Mouse (Mus musculus) thymus, adult 18-20 months (tissue): ENCODE results near the gene Med27.

ENCODE experiments used
- DNase-seq, 2 experiments: peaks; one replicate each; pipeline ENCODE4 v3.0.0; 2022; ENCODE audit warnings: mixed read lengths in 2 of 2

Gene Med27

DNA sequence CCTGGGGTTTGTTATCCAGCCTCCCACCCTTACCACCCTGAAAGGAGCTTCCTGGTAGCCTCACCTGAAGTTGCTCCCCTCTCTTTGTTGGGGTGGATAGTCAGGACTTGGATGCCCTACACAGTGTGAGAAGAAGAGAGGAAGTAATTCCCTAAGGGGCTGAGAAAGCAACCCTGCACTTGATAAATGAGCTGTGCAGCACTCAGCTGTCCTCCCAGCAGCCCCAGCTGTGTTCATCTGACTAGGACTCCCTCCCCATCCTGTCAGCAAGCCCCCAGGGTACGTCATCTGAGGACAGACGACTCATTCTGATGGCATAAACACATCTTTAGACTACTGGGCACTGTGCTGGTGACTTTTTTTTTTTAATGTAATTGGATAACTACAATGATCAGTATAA, 127.3 kb downstream of the Med27 start:
- no peak for DNase-seq

DNA sequence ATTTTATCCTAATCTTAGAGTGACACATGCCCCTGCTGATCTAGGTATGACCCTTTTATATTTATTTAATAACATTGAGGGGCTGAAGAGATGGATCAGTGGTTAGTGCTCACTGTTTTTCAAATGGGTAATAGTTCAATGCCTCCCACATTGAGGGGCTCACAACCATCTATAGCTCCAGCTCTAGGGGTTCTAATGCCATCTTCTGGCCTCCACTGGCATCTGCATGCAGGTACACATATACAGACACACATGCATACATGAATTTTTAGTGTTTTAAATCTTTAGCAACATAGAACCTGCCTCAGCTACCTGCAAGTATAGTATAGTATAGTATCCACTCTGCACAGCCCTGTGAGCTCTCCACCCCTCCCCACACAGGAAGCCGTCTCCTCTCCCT, 130.1 kb downstream of the Med27 start:
- no peak for DNase-seq

DNA sequence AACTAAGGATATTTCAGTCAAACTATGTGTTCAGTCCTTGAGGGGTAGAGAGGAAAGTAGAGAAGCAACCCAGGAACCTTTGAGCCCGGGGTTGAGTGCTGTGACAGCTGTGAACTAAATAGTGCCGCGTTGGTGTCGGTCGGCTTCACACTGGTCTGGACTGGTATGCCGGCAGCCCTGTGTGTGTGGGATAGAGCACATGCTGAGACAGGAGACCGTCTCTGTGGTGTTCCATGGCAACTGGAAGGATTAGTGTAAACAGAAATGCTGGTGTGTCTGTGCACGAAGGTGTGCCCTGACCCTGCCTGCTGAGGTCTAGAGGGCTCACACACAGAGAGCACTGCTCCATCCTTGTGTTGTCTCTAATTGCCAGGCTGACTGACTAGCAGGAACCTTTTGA, 135.2 kb downstream of the Med27 start:
- DNase-seq: no peak

DNA sequence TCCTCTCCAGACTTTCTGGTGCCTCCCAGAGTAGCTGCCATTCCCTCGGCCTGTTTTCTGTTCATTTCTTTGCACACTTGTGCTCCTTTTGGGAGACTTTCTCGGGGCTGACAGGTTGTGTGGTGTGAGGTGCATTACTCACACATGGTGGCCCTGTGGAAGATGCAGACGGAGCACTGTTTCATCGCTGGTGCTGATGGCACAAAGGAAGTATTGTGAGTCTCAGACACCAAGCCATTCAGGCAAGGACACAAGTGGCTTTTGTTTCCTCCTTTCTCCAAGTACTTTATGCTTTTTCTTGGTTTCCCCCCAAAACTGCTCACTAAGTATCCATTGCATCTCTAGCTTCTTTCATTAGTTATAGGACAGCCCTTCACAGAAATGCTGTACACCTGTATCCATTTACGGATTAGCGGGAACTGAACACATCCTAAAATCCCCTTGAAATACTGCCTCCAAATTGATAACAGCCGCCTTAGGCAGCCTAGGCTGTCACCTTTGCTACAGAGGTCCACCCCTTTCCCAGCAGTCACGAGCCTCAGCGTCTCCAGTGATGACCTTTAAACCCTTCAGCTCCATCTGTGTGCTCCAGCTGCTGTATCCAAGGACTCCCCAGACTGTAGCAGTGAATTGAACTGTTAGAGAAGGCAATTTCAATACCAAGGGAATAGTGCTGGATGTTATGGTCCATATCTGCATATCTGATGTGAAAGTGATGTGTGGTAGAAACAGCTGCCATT, 136.5 kb downstream of the Med27 start:
- no peak for DNase-seq

DNA sequence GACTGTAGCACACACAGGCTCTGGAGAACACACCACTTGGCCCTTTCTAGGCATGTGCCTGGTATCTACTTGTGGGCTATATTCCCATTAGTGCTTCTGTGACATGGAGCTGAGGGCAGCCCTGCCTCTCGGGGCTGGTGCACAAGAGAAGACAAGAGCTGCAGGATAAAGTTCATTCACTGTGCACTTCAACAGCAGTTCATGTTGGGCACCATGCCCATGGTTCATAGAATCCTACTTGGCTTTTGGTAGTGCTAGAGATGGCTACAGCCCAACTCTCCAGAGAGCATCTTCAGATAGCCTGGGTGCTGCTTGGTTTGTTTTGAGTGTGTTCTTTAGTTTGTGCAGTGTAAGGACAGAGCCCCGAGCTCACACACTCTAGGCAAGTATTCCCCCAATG, 138.9 kb downstream of the Med27 start:
- DNase-seq: no peak

DNA sequence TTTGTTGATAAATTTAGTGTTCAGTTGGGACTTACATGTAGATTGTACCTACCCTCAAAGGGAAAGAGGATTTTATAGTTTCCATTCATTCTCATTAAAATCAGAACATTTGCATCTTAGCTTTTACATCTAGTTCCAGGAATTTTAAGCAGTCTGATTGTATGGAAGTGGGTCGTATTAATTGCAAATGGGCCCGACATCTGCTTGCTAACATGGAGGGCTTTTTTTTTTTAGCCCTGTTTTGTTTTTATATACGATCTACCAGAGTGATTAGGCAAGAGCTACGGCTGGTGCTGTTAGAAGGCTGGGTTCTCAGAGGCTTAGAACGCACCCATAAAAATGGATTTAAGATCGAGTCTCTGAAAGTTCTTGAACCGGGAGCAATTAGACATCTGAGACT, 139.9 kb downstream of the Med27 start:
- DNase-seq: no peak

DNA sequence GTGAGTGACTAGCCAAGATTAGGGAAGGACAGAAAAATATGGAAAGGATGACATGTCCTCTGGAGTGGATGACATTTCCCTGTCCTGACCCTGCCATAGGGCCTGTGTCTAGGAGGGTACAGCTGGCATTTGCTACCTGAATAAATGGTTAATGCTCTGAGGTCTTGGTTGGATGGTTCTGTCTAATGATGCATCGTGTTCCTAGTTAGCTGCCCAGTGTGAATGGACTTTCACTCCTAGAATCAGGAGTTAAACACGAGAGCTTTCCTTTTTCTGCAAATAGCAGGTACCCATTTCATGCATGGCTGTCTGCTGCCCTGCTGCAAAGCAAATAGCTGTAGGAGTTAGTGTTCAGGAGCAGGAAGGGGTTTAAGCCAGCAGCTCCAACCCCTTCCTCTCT, 141.0 kb downstream of the Med27 start:
- no peak for DNase-seq

DNA sequence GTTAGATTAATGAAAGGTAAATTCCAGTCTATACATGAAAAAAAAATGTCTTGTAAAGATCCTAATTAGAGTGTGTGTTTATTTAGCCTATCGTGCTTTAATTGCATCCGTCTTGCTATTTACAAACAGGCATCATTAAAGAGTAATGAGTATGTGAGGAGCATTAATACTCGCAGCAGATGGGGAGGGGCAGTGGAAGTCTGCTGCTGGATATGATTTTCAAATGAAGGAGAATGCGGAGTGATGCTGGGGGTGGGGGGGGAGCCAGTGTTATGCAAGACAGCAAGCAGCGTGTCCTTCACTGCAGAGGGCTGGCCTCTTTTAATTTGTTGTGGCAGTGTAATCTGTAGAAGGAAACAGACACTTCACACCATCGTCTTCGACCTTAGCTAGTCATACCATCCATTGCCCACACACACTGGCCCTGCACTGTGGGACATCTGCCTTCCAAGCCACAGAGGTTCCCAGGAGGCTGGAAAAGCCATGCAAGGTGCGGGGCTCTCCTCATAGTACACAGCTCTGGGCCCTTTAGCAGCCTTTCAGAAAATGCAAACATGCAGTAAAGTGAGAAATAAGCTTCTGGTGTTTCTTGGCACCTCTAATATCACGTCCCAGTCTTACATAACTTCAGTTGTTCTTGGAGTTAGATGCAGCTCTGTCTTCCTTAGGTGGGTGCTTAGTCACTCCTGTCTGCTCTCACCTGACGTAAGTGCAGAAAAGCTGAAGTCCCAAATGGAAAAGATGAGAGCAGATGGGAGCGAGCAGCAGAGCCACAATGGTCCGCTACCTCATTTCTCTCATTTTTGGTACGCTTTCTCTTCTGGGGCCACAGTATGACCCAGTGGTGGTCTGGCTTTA, 142.0 kb downstream of the Med27 start:
- DNase-seq: no peak

DNA sequence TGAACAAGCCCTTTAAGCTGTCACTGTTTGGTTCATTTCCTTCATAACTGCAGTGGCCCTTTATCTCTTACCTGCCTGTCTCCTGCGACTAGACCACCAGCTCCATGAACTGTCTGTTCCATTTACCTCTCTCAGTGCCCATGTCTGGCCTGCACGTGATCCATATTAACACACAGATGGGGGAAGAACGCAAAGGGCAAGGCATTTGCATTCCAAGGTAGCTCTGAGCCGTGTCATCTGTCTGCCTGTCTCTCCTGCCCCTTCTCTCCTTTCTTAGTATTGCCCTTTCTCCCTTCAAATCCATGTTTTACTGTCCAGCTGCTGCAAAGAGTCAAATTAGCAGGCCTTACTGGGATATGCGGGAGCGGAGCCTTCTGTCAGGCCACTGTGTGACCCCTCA, 145.0 kb downstream of the Med27 start:
- DNase-seq: no peak

DNA sequence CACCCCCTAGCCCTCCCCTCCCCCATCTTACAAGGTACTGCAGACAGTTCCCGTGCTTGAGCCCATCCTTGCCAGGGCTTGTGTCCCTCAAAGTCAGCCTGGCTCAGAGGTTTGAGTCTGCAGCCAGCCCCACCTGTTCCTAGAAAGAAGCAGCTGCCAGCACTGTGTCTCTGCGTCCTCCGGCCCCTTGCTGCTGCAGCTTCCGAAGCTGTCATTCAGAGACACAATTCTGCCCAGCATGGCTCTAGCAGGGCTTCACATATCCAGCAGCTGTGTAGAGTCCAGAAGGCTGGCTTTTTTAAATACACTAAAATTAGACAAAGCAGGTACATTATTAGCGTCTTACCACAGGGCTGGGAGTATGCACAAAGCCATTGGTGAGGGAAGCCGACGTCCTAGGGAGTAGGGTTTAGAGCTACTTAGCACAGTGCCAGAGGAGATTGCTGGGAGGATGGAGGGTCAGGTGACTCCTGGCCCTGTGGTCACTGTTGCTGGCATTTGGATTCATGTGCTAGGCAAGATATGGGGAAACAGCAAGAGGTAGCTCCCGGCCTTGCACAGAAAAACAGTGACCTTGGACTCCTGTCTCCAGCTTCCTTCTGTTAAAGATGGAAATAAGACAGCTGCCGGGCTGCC, 146.9 kb downstream of the Med27 start:
- no peak for DNase-seq

DNA sequence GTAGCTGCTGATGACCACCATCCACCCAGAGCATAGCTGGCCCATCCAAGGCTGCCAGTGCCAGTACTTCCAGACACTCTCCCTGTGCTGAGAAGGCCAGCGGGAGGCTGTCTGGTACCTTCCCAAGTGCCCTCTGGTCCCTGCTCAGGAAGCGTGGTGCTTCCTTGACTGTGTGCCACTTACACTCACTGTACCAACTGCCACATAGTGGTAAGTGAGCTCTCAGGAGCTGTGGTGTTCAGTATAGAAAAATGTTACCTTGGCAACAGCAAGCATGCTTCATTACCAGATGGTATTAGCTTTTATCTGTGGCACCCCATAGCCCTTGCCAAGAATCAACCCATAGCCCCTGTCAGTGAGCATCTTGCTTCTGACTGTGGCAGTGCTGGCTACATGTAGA, 148.7 kb downstream of the Med27 start:
- DNase-seq: no peak

DNA sequence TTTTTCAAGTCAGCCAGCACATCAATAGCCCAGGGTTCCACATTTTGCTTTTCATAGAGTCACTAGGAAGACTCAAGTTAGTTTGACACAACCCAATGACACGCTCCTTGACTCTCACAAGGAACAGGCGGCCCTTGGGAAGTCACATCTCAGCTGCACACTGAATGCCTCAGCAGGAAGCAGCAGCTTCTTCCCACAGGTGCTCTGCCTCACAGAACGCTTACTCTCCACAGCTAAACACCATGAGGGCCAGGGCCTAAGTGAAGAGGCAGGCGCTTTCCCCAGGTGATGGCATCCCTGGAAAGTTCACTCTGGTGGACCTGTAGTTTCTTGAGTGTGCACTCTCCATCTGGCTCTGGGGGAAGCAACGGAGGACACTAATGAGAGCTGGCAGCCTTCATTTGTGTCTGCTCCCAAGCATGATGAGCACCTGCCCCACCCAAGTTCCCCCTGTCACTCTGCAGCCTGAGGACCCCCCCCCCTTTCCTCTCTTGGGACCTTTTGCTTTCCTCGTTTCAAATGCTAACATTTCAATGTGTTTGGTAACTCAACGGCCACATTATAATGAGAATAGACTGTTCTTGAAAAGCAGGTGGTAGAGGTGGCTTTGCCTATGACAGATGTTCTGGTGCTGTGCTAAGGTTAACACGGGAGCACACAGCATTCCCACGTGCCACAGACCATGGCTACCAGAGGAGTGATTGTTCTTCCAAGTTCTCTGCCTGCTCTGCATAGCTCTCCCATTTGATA, 154.2 kb downstream of the Med27 start:
- DNase-seq: no peak

DNA sequence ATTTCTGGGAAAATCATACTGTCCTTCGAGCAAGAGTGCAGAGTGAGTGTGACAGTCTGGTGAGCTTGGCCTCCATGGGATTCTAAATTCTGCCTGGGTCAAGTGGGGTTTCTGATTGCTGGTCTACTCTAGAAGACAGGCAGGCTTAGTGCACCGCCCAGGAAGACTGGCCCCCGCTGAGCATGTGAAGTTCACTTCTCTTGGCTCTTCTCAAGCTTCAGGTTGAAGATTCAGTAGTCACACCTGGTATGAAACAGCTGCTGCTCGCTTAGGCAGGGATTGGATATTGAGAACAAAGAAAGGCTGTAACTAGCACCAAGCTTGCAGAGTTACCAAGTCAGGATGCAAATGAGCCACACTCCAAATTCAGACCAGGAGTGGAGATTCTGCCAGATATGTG, 154.8 kb downstream of the Med27 start:
- no peak for DNase-seq

DNA sequence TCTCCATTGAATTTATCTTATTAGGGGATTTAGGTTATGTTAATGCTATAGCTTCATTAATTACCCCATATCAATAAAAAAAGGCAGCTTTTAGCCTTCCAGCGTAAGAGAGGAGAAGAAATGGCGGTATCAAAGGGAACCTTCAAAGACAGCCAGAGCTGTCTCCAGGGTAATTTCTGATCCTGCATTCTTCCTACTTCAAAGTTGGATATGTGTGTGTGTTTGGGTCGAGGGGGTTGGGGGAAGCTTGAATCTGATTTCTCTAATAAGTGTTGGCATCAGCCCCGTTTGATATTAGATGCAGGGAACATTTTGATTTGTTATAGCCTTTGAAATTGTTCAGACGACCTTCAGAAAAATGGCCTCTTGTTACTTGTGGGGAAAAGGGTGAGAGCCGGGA, 158.2 kb downstream of the Med27 start:
- DNase-seq: no peak

DNA sequence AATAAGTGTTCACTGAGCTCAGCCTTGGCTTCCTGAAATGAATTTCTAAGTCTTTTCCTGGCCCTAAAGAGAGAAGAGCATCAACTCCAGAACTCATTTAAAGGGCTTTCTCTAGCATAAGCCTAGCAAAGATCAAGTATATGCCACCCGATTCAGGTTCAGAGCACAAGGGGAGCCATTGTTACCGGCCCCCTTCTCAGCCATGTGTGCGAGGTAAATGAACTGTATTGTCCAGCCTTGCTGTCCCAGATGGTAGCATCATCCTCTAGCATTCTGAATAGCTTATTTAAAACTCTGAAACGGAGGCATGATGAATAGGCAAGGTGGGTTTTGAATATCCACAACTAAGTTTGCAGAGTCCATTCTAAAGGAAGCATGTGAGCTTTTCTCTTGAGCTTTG, 159.8 kb downstream of the Med27 start:
- no peak for DNase-seq

DNA sequence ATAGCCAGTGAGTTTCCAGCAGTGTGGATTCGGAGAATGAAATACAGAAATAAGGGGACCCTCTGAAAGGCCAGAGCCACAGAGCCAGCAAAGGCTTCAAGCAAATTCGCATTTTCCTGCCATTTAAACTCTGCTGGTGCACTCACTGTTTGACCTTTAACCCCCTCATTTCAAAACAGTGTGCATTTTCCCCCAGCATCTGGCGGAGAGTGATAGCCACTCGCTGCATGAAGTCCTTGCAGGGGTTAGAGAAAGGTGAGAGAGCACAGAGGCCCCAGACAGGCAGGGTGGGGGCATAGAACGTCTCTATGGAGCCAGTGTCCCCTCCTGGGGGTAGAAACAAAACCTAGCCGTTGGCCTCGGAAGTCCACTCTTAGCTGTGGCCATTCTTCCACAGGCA, 166.5 kb downstream of the Med27 start:
- DNase-seq: no peak

DNA sequence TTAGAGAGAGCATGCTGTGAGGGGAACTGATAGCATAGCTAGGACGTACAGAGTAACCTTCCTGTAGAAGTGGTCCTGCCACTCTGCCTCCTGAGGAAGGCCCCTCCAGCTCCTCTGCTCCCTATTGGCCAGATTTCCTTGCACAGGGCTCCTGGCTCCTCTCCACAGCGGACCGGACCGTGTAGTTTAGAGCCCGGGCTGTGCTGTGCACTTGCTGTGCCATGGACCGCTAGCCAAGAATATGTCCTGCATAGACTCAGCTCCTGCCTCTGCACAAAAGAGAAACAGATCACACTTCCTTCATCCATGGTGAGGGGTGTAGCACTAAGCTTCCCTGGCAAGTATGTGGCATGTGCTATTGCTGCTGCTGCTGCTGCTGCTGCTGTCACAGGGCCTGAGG, 168.2 kb downstream of the Med27 start:
- no peak for DNase-seq

DNA sequence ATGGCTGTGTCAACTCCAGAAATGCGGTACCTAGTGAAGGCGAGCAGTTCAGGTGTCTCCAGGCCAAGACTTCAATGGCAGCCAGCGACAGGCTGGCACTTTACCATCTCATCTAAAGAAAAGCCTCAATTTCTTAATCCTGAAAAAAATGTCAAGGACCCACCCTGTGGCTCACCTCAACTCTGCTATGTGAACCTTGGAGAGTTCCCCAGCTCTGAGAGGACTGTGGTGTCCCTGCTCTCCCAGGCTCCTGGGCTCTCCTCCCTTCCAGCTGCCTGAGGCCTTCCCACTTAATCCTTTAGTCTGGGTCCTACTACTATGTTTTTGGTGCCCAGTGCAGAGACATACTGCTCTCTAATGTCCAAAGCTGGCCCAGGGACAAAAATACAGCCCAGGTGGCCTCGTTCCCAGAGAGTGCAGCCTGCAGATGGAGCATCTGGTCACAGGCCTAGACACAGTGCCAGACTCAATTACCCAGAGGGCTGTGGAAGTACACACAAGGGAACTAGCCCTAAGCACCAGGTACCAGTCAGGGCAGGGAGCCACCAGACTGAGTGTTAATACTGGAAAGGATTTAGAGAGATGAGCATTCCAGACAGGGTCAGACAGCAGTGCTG, 169.3 kb downstream of the Med27 start:
- no peak for DNase-seq

DNA sequence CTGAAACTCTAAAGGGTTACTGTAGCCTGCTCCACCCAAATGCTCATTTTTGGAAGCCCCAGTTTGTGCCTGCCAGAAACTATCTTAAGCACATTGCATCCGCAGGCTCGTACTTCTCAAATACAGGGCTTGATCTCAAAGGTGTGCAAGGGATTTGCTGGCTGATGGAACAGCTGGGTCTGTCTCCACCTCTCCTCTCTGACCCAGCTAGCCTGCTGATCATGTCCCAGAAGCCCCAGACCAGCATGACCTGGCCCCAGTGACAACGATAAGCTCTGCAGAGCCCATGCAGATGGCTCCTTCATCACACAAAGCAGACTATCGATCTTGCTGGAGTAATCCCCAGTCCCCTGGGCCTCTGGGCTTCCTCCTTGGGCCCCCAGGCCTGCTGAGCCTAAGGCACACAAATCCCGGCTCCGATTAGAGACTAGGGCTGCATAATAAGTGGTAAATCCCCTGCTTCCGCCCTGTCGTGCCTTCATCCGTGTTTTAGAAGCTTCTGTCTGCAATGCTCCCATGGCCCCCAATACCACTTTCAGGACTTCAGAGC, 170.1 kb downstream of the Med27 start:
- DNase-seq: no peak

DNA sequence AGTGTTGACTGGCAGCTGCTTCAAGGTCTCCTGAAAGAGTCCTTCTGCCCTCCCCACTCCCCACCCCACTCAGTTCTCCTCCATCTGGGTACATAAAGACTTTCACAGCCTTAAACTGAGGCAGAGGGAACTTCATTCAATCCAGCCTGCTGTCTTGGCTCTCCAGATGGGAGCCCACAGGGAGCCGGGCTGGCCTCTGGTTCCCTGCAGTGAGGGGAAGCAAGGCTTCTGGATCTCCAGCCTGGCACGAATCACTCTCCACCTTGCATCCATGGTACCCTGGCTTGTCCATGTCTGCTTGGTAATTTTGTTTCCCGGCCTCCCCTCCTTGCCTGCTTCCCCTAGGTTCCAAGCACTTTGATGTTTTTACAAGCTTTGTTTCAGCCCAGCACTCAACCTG, 172.8 kb downstream of the Med27 start:
- DNase-seq: no peak

DNA sequence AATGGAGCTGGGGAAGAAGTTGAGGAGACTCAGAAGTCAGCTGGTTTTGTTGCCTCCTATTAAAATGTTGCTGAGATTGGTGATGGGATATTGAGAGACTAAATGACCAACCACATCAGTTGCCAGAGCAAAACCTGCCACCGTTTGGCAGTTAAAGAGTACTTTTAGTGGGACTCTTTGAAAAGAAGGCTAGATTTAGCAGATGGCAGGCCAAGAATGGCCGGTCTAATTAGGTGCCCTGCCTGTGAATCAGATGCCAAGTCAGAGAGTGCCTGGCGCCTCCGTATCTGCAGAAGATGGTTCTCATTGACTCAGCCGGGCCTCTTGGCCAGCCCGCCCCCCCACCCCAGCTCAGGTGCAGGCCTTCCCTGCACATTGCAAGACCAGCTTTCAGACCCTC, 173.6 kb downstream of the Med27 start:
- DNase-seq: no peak

DNA sequence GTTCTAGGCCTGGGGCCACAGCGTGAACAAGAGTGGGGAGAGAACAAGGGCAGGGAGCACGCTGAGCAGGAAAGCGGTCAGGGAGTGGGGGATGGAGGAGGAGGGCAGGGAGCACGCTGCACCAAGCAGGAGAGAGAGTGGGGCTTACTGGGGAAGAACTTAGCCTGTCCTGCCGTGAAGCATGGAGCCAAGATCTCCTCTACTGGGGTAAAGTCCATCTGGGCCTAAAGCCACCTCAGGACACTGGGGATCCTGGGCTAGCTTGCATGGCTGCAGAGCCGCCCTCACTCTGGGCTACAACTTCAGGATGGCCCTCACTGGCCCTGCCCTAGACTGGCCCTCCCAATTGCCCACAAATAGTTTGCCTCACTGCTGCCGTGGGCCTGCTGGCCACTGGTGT, 174.9 kb downstream of the Med27 start:
- DNase-seq: no peak
